Mouse (Mus musculus) 3T3-L1 (cell line): ENCODE results near the gene Eif2b4.

Source experiments
- DNase-seq: peaks from one replicate; pipeline ENCODE4 v3.0.0-alpha.2; 2015; ENCODE audit warnings: low read depth, low spot score

Gene Eif2b4

DNA sequence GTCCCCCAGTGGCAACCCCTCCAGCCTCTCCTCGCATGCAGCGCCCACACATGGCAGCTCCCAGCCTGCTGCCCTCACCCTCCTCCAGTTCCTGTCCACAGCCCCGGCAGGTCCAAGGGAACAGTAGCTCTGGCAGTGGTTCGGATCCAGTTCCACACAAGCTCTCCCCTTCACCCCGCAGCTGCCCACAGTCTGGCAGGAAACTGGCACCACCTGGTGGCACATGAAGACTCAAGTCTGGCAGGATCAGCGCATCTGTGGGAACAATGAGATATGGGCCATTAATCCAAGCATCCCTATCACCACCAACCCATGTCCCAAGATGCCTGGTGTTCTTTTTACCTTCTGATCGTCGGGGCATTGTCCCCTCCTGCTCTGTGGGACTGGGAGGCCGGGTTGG, 6.7 kb upstream of the Eif2b4 start:
- DNase-seq: peak; percentile 50

DNA sequence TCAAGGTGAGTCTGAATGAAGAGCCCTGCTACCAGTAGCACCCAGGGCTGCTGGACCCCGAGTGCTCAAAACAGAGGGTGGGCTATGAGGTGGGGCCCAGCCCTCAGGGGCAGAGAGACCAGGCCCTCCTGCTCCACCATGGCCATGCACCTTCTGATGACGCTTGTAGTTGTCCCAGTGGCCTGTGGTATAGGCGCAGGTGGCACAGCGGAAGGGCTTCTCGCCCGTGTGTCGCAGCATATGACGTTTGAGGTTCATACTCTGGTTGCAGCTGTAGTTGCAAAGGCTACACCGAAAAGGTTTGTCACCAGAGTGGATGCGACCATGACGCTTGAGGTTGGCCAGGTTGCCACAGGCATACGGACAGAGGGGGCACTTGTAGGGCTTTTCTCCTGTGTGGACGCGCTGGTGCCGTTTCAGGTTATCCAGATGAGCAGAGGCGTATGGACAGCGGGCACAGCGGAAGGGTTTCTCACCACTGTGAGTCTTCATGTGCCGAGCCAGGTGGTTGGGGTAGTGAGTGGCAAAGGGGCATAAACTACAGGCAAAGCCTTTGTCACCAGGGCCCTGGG, 6.2 kb upstream of the Eif2b4 start:
- DNase-seq: no peak

DNA sequence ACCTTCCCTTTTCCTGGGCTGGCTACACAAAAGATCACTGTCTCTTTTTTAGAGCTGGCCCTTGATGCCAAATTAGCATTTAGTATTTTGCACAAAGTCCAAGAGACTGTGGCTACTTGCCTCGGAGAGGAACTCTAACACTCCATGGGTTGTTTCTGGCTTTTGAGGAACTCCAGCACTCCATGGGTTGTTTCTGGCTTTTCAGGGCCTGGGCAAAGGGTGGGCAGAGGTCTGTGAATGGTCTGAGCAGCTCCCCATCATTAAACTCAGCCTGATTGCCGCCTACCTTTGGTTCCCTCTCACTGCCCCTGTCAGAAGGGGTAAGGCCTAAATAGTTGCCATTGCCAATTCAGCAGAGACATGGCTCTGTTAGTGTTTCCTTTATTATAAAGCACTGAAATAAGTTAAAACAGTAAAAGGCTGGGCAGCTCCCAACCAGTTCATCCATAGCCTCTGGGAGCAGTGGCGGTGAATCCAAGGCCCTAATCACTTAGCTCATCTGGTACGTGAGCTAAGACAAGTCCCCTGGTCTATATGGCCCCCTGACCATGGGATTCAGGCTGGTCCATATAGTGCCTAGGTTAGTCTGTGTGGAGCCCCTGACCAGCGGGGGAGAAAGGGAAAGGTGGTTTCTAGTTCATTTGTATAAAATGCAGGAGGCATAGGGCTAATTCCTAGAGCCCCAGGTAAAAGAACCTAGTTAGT, 5.5 kb upstream of the Eif2b4 start:
- no peak for DNase-seq

DNA sequence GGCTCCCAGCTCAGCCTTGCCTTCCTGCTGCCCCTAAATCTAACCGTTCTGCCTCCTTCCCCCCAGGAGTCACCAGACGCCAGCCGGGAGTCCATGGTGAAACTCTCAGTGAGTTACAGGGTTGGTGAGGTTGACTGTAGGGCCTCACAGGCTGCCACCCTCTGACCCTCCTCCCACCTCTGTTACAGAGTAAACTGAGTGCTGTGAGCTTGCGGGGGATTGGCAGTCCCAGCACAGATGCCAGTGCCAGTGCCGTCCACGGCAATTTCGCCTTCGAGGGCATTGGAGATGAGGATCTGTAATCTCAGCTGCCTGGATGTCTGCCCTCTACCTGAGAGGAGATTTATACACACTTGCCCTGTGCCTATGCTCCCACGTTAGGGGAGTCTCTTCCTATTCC, 4.9 kb upstream of the Eif2b4 start:
- DNase-seq: no peak

DNA sequence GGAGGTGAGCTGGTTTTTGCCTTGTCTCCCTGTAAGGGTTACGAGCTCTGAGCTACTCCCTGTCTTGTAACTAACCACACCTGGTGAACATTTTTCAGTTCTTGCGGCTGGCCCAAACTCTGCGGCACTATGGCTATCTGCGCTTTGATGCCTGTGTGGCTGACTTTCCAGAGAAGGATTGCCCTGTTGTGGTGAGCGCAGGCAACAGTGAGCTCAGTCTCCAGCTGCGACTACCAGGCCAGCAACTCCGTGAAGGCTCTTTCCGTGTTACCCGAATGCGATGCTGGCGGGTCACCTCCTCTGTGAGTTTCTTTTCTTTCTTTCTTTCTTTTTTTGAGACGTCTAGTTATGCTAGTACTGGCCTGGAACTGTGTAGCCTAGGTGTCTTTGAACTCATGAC, 3.8 kb upstream of the Eif2b4 start:
- DNase-seq: no peak

DNA sequence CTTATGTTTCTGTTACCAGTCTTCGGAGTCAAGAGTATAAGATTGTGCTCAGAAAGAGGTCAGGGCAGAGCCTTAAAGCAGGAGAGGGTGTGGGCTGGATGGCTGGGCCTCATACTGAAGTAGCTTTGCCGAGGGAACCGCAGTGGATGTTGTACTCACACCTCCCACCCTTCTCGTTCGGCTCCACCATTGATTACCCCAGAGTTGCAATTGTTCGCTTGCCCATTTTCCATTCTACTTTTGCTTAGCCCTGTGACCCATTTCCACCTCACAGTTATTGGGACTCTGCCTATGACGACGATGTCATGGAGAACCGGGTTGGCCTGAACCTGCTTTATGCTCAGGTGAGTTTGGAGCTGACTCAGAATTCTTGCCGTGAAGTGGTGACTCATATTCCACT, 3.0 kb upstream of the Eif2b4 start:
- no peak for DNase-seq

DNA sequence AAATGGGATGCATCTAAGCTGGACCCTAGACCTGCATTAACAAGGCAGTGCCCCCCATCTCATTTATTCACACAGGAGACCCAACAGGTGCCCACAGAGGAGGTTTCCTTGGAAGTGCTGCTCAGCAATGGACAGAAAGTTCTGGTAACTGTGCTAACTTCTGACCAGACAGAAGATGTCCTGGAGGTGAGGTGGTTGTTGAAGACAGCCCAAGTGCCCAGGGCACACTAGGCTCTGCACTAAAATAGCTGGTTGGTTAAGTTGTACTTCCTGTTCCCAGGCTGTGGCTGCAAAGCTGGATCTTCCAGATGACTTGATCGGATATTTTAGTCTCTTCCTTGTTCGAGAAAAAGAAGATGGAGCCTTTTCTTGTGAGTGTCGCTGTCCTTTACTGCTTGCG, 2.4 kb upstream of the Eif2b4 start:
- no peak for DNase-seq

DNA sequence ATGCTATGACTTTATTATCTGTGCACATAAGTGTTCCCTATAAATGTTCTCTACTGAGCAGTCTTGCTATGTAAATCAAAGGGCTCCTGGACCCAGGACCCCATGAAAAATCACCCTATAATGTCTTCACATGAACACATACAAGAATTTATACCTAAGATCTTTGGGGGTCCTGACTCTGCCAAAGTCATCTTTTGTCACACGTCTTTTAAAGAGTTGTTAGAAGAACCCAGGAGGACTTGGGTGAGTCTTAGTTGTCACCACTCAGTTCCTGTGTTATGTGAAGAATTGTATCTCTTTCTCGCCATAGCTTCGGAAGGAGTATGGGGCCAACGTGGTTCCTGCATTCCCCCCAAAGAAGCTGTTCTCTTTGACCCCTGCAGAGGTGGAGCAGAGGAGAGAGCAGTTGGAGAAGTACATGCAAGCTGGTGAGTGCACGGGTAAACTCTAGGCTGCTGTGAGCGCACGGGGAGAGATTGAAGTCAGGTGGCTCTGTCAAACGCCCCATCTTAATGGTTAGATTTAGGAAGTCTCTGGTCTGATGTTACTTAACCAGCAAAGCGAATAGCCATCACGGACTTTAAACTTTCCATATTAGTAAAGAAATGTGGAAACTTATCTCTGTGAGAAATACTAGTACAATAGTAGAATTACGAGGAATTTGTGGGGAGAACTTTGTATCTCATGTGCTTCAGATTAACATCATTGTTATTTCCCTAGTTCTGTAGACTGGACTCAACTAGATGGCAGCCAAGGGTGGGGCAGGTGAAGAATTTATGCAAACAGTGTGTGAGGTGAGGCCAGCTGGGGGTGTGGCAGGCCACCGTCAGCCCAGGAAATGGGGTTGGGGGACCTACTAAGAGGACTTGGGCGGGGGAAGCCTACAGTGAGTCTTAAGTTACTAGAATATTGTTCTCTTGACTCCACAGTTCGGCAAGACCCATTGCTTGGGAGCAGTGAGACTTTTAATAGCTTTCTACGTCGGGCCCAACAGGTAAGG, 1.6 kb upstream of the Eif2b4 start:
- no peak for DNase-seq

DNA sequence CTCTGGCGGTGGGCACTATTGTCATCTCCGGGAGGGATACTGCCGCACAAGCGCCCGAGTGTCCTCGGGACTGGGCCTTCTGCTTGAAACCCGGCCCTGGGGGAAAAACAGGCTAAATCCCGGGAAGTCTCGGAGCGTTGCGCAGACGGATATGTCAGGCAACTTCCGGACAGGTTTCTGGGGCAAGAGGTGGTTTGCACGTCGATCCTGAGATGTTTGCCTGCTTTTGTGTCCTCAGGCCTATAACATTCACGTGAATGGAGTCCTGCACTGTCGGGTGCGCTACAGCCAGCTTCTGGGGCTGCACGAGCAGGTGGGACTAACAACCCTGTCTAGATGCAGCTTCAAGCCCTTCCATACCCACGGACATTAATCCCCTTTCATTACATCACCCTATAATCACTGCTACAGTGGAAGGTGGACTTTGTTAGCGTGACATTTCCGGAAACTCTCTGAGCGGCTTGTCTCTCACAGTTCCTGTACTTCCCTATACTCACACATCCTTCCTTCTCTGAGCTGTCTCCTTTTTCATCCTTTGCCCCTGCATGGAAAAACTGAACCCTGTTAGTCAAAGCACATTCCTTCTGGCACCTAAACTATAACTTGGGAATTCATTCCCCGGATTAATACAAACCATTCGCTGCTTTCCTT, 526 bp upstream of the Eif2b4 start:
- peak; percentile 65 for DNase-seq

DNA sequence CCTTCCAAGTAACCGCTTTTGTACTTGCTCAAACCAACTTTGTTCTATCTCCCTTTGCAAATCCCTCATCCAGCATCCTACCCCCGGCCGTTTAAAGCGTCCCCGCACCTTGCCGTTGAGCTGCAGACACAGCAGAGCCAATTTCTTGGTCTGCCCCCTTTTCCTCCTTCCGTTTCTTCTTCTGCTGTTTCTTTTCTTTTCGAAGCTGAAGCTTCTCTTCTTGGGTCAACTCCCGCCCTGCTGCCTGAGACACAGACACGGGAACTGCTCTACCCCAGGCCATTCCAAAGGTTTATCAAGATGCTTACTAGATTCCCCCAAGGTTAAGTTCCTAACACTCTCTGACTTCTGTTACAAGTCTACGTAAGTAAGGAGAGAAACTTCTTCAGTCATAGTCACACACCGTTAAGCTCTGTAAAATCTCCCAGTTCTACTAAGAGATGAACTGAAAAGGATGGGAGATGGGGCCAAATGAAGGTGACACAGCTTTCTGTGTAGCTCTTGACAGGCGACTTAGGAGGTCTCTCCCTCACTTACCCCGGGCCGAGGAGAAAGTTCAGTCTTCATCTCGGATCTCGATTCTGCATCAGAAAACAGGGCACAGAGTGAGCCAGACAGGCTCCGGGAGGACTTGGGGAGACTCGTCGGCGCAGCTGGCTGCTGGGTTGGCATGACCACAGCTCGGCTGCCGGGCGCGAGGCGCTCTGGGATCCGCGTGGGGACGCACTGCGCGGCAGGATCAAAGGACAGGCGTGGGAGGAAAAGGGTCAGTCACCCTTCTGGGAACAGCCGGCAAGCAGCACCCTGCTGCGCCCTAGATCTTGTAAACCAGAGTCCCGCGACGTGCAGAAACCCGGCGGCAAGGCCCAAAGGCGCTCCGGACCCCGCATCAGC, 938 bp downstream of the Eif2b4 start:
- DNase-seq: peak; percentile 66

DNA sequence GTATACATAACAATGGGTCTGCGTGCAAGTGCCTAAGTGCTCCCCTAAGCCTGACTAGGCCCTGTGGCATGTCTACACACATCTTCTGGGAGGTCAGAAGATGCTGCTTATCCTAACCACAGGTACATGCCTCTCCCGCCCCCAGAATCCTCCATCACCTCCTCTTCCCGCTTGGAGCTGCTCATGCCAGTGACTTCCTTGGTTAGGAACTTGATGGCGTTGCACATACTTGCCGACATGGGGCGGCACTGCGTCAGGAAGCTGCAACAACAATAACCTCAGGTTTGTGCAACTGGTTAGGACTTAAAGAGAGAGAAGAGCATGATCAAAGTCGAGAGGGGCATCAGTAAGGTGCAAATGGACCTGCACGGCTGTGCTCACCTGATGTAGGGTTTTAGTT, 3.0 kb downstream of the Eif2b4 start:
- no peak for DNase-seq

DNA sequence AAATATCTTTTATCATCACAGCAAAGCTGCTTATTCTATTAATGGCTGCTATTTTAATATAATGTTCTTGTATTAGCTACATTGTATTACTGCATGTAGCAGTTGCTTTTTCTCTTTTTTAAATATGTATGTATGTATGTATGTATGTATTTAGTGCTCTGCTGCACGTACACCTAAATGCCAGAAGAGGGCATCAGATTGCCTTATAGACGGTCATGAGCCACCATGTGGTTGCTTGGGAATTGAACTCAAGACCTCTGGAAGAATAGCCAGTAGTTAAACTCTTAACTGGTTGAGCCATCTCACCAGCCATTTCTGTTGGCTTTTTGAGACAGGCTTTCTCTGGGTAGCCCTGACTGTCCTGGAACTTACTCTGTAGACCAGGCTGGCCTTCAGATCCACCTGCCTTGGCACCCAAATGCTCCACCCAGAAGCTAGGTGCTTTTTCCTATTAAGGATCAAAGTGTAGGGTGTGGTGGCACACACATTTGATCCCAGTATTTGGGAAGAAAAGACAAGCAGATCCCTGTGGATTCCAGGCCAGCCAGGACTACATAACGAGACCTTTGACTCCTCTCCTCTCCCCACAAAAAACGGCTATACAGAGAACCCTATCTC, 4.9 kb downstream of the Eif2b4 start:
- DNase-seq: peak; percentile 55

DNA sequence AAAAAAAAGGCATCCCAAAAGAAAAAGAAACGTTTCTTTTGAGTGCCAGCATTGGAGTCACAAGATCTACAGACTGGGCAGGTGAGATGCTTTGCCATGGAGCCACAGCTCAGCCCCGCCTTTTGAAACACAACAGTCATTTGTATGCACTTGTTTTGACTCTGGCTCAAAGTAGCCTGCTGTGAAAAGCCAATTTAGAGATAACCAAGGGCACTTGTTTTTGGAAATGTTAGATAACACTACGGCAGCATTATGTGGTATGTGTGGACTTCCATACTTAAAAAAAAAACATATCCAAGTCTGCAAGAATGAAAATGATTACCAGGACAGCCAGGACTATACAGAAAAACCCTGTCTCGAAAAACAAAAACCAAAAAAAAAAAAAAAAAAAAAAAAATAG, 9.6 kb downstream of the Eif2b4 start:
- no peak for DNase-seq

DNA sequence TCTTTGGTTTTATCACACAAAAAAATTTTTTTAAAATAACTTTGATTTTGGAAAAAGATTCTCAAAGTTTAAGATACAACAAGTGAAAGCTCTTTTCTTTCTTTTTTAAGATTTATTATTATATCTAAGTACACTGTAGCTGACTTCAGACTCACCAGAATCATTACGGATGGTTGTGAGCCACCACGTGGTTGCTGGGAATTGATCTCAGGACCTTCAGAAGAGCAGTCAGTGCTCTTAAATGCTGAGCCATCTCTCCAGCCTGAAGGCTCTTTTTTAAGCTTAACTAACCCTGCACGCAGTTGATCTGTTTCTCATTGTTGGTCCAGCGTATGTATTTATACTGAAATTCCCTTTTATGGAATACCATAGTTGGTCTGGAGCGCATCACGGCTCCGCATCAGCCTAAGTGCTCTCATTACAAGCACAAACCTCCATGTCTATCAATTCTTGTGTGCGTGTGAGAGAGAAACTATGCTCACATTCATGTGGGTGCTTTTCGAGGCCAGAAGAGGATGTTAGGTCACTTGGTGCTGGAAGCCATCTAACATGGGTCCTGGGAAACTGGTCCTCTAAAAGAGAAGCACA, 12.0 kb downstream of the Eif2b4 start:
- DNase-seq: no peak

DNA sequence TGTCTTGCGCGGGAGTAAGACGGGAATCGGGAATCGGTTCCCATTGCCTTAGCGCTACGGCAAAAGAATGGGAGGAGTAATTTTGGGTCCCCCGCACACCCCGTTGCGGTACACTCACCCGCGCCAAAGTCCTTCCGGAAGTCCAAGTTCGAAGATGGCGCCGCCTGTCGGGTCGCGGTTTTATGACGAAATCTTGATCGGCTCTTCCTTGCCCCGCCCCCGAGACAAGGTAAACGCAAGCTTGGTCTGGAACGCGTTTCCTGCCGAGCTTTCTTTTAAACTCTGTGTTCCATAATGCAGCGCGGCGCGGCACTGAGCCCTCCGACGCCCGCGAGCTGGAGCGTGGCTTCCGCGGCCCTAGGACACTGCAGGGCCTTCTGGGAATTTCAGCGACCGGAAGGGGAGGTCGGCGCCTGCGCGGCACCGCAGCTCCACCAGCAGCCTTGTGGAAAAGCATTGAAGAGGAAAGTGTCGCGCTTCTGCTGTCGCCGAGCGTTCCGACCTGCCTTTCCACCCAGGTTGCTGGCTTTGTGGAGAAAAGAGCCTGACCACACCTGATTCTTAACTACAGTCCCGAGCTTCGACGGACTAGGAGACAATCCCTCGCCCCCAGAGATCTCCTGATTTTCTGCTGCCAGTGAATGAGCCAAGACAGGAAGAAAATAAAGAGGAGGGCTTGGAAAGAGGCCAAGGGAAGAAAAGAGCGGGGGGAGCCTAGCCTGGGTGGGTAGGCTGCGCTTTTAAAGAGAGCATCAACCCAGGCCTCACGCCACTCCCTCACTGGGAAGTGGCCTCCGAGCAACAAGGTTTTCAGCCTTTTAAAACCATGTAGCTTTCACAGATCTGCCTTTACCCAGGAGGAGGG, 13.2 kb downstream of the Eif2b4 start, which contains the start of the genes Gm29609 and Gtf3c2:
Gene Gm29609 (minus strand): TSS at position 146 of the 865 bp plus-strand sequence.
Gene Gtf3c2 (minus strand): TSS at position 379 of the 865 bp plus-strand sequence.
- DNase-seq: peak; percentile 97

DNA sequence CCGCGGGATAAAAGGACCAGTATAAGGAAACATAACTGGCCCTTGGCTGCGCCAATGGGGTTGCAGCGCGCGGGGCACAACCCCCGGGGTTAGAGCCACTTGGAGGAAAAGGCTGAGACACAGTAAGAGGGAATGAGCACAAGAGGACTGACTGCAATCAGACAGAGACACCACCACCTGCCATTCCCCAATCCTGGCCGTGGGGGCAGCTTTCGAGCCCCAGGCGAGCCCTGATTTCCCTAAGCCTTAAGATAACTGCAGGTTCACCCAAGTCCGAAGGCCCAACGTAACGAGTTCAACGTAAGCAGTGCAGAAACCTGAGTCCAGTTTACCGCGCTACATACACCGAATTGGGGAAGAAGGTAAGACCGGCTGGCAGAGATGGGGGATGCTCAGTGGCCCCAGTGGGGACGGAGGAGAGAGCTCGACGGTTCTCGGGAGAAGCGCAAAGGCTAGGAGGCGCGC, 13.9 kb downstream of the Eif2b4 start:
- peak; percentile 75 for DNase-seq

DNA sequence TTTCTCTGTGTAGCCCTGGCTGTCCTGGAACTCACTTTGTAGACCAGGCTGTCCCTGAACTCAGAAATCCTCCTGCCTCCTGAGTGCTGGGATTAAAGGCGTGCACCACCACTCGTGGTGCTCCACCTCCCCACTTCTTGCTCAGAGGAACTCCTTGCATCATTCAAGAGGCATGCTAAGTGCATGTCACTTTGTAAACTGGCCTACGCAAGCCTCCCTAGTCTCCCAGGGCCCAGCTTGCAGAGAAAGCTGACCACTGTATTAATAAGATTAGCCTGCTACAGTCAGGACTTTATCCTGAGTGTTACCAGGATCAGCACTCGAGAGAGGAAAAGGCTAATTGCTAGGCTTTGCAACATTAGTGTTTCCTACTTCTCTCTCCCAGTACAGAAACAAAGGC, 24.6 kb downstream of the Eif2b4 start:
- no peak for DNase-seq

DNA sequence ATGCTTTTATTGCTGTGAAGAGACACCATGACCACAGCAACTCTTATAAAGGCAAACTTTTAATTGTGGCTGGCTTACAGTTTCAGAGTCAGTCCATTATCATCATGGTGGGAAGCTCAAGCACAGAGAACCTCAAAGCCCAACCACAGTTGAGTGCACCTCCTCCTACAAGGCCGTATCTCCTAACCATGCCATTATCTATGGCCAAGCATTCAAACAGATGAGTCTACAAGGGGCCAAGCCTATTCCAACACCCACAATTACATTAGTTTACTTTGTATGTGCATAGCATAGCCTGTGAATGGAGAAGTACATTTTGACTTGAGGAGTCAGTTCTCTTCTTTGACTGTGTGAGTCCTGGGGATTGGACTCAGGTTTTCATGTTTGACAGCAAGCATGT, 28.4 kb downstream of the Eif2b4 start:
- DNase-seq: no peak

DNA sequence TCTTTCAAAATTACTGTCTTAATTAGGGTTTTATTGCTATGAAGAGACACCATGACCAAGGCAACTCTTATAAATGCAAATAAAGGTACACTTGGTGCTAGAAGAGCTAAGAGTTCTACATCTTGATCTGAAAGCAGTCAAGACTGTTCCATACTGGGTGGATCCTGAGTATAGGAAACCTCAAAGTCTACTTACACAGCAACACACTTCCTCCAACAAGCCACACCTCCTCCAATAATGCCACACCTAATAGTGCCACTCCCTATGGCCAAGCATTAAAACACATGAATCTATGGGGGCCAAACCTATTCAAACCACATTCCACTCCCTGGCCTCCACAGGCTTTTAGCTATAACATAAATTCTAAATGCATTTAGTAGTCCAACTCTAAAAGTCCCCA, 30.8 kb downstream of the Eif2b4 start:
- no peak for DNase-seq
